Mouse (Mus musculus) small intestine, adult 10 weeks (tissue): ENCODE data around the gene Olfr1417. TPM values are rescaled to one million over a fixed set of nuclear protein-coding genes. Genes with fewer than 3 reads are reported as not detected.

Experiments
- polyA plus RNA-seq: library from polyadenylated mRNA; stranded (reverse); fragments of 350-450 nt; fragmentation: Illumina TruSeq; extraction: RNeasy Lipid Tissue Mini Kit (QIAGEN cat#74804); gene quantifications from one replicate; pipeline ENCODE4 v1.2.3, GENCODE M21; 2014; ENCODE audit warnings: low replicate concordance

The Olfr1417 gene
- polyA plus RNA-seq, result not detected

DNA sequence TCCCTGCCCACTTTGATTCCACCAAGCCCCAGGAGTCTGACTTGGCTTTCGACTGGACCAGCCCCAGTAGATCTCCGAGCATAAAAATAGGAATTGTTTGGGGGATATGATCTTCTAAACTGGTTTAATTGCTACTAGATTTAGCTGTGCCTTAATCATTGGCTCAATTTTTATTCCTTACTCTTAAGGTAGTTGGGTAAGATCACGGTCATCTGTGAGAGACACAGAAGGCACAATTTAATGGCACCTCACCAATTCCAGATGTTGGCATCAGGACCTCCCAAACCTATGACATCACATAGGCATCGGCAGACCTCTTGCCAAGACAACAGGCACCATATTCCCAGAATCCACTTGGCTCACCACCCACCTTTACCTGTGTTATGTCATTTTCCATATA is at the start of gene Olfr1417:
Olfr1417 (minus strand) TSS at position 101 of the 400 bp plus-strand sequence.

DNA sequence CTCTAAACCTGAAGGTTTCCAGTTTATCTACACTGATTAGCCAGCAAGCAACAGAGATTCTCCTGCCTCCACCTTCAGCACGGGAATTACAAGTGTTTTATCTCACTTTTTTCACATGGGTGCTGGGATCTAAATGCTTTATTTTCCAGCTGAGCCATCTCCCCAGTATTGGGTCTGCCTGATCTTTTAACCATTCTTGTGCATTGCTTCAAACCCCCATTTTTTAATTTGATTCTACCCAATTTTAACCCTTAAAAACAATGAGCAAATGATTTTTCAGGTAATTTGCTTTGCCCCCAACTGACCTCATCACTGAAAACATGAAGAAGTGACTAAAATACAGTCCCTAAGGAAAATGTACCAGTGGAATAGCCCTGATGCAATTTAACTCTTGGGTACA is 47.2 kb upstream of the Olfr1417 start, which contains the start of gene Olfr1420:
Olfr1420 (plus strand) TSS at position 301 of the 400 bp plus-strand sequence.

DNA sequence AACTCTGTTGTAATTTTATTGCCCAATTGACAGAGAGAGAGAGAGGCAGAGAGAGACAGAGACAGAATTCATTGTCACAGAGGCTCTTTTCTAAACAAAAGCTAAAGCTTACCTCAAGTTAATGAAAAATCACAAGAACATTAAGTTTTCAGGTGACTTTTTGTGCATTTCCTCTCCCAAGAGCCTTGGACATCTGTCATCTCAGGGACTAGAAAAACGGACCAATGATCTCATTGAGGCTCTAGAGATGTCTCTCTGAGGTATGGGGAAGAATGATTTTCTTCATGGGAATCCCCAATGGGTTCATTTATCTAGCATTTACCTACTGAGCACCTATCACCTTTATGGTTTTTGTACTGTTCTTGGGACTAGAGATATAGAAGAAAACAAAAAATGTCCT is 36.0 kb upstream of the Olfr1417 start, which contains the start of gene Olfr1419:
Olfr1419 (minus strand) TSS at position 101 of the 400 bp plus-strand sequence.

DNA sequence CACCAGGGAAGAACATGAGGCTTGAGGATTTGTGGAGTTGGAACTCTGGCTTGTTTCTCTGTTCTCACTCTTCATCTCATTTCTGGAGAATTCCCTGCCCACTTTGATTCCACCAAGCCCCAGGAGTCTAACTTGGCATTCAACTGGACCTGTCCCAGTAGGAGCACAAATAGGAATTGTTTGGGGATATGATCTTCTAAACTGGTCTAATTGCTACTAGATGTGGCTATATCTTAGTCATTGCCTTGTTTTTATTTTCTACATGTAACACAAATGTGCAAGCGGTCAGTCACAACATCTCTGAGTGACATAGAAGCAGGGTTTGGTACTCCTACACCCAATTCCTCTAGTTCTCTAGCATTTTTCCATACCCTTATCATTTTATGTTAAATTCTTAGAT is 21.9 kb upstream of the Olfr1417 start, which contains the start of gene Olfr1418:
Olfr1418 (minus strand) TSS at position 101 of the 400 bp plus-strand sequence.

DNA sequence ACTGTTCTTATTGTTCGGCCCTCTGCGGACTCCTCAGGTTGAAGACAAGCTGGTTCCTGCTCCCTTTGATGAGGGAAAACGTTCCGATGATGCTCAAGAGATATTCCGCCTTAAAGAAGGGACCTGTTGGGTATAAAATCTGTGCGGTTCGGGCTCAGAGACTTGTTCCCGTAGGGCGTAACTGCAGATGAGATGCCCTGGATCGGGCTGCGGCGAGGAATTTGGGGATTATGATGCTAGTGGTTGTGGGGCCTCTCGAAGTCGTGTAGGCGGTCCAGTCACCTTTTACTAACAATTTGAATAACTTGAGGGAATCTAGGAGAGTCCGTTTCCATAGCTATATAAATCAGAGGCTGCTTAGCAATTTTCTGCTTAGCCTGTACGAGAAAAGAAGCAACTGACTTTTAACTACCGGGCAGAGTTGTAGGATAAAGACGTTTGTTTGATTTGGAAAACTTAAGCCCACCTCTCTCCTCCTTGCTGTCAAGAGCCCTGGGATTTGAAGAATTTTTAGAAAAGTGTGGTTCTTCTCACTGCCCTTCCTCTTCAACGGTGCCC is 19.8 kb downstream of the Olfr1417 start, which contains the start of gene Stx3:
Stx3 (minus strand) TSS at position 261 of the 558 bp plus-strand sequence.

Other genes starting within 250 kb of the Olfr1417 start
- gene Ms4a6d, start 234.4 kb downstream of the Olfr1417 start, polyA plus RNA-seq, result 12.8 TPM
- gene Ms4a2, start 215.5 kb downstream of the Olfr1417 start, polyA plus RNA-seq, result not detected
- gene Ms4a3, start 198.4 kb downstream of the Olfr1417 start, polyA plus RNA-seq, result not detected
- gene Oosp2, start 178.7 kb downstream of the Olfr1417 start, polyA plus RNA-seq, result not detected
- 0.63 TPM for gene Oosp1, start 148.1 kb downstream of the Olfr1417 start, polyA plus RNA-seq
- not detected for gene Oosp3, start 142.2 kb downstream of the Olfr1417 start, polyA plus RNA-seq
- 0.45 TPM for gene Gif, start 91.7 kb downstream of the Olfr1417 start, polyA plus RNA-seq
- gene Mrpl16, start 68.8 kb downstream of the Olfr1417 start, polyA plus RNA-seq, result 25.3 TPM
- 129 TPM for gene Stx3, start 19.8 kb downstream of the Olfr1417 start, polyA plus RNA-seq
- not detected for gene Olfr1418, start 21.8 kb upstream of the Olfr1417 start, polyA plus RNA-seq
- not detected for gene Olfr1419, start 35.9 kb upstream of the Olfr1417 start, polyA plus RNA-seq
- not detected for gene Olfr1420, start 47.3 kb upstream of the Olfr1417 start, polyA plus RNA-seq
- gene Patl1, start 73.2 kb upstream of the Olfr1417 start, polyA plus RNA-seq, result 34.9 TPM
- gene Osbp, start 126.7 kb upstream of the Olfr1417 start, polyA plus RNA-seq, result 27.3 TPM
- not detected for gene Olfr1423, start 202.1 kb upstream of the Olfr1417 start, polyA plus RNA-seq
- gene Olfr1424, start 223.5 kb upstream of the Olfr1417 start, polyA plus RNA-seq, result not detected
- not detected for gene Olfr1425, start 238.5 kb upstream of the Olfr1417 start, polyA plus RNA-seq